Mouse (Mus musculus): ENCODE results near the gene Bloc1s4. TPM values are rescaled to one million over a fixed set of nuclear protein-coding genes. Genes with fewer than 3 reads are reported as not detected.

The Bloc1s4 gene
- polyA plus RNA-seq, 1 experiment from 2014 or later: 24.5 TPM

DNA sequence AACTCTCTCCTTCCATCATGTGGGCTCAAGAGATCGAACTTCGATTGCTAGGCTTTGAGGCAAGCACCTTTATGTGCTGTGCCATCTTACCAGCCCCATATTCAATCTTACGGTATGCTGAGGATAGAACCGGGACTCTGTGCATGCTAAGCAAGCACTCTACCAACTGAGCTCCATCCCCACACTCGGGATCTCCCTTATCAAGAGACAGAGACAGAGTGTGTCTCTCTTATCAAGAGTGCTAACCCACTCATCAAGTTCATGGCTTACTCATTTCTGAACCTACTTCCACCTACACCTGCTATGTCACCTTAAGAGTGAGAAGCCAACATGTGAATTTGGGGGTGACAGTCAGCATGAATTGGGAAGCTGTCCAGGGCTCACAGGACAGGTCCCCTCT lies 28.2 kb downstream of the Bloc1s4 start:
- Histone ChIP-seq H3K9me3 (replicated peaks; ENCODE audit: control insufficient read depth, low read length) (no peaks in the 10 kb centered on the region), H3K4me3 (ENCODE audit: low read depth, low read length) (no peak overlapping the region), H3K4me1 (ENCODE audit: control insufficient read depth, insufficient read depth, low read length) (no peaks in the 10 kb centered on the region), H3K27ac (replicated peaks; ENCODE audit: low read depth, low read length) (no peak overlapping the region), H3K9ac (replicated peaks; ENCODE audit: low read length) (no peak overlapping the region), H3K4me2 (ENCODE audit: low read depth, low read length) (no peak overlapping the region), H3K27me3 (ENCODE audit: control insufficient read depth, insufficient read depth, low read length) (no peaks in the 10 kb centered on the region), H3K36me3 (replicated peaks; ENCODE audit: control insufficient read depth, insufficient read depth, low read depth, low read length) (no peaks in the 10 kb centered on the region)
- 86% methylated on average over 5 of the region's 5 CpGs for WGBS
- DNase-seq (ENCODE audit: low spot score) (no peak), ATAC-seq (replicated peaks; ENCODE audit: insufficient number of reproducible peaks, low FRiP score, low TSS enrichment, low read depth) (no peak)

DNA sequence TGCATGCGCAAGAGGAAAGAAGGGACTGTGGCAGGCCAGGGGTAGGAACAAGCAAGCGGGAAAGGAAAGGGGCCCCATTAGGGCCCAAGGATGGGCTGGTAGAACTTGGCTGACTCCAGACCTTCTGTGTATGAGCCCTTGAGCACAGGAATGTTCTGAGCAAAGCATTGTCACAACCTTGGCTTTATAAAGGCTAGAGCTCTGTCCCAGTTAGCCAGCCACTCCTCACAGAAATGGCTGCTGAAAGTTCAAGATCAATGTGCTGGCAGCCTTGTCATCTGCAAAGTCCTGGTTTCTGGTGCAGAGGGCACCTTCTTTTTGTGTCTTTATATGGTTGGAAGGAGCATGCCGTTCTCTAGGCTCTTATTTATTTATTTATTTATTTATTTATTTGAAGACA lies 28.8 kb downstream of the Bloc1s4 start:
- no peak overlapping the region for H3K9ac ChIP-seq (replicated peaks; ENCODE audit: low read length)
- H3K4me2 ChIP-seq (ENCODE audit: low read depth, low read length): no peak overlapping the region
- H3K36me3 ChIP-seq (replicated peaks; ENCODE audit: control insufficient read depth, insufficient read depth, low read depth, low read length): no peaks in the 10 kb centered on the region
- DNase-seq (ENCODE audit: low spot score) (no peak), ATAC-seq (replicated peaks; ENCODE audit: insufficient number of reproducible peaks, low FRiP score, low TSS enrichment, low read depth) (no peak)
- H3K4me3 ChIP-seq (ENCODE audit: low read depth, low read length): no peak overlapping the region
- no peaks in the 10 kb centered on the region for H3K27me3 ChIP-seq (ENCODE audit: control insufficient read depth, insufficient read depth, low read length)
- no peaks in the 10 kb centered on the region for H3K4me1 ChIP-seq (ENCODE audit: control insufficient read depth, insufficient read depth, low read length)
- 87% methylated on average over 3 of the region's 3 CpGs for WGBS
- no peaks in the 10 kb centered on the region for H3K9me3 ChIP-seq (replicated peaks; ENCODE audit: control insufficient read depth, low read length)
- no peak overlapping the region for H3K27ac ChIP-seq (replicated peaks; ENCODE audit: low read depth, low read length)

DNA sequence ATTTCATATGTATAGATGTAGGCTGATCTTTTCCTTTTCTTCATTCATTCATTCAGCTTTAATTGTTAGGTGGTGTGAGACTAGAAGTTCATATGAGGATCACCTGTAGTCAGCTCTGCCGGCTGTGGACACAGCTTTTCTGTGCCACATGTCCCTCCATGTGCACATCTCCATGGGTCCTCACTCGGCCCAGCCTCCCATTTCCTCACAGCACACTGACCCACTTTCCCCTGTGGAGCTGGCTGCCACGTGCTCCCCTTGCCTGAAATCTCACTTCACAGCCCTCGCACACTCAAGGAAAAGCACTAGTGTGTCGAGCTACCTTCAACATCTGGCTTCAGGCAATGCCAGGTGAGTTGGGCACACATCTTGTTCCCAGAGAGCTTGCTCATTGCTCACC lies 29.3 kb downstream of the Bloc1s4 start:
- H3K27me3 ChIP-seq (ENCODE audit: control insufficient read depth, insufficient read depth, low read length): no peaks in the 10 kb centered on the region
- no peaks in the 10 kb centered on the region for H3K36me3 ChIP-seq (replicated peaks; ENCODE audit: control insufficient read depth, insufficient read depth, low read depth, low read length)
- H3K9ac ChIP-seq (replicated peaks; ENCODE audit: low read length): no peak overlapping the region
- no peak overlapping the region for H3K4me2 ChIP-seq (ENCODE audit: low read depth, low read length)
- 78% methylated on average over 5 of the region's 5 CpGs for WGBS
- no peak overlapping the region for H3K4me3 ChIP-seq (ENCODE audit: low read depth, low read length)
- H3K9me3 ChIP-seq (replicated peaks; ENCODE audit: control insufficient read depth, low read length): no peaks in the 10 kb centered on the region
- H3K4me1 ChIP-seq (ENCODE audit: control insufficient read depth, insufficient read depth, low read length): no peaks in the 10 kb centered on the region
- DNase-seq (ENCODE audit: low spot score): no peak
- no peak for ATAC-seq (replicated peaks; ENCODE audit: insufficient number of reproducible peaks, low FRiP score, low TSS enrichment, low read depth)
- H3K27ac ChIP-seq (replicated peaks; ENCODE audit: low read depth, low read length): no peak overlapping the region

DNA sequence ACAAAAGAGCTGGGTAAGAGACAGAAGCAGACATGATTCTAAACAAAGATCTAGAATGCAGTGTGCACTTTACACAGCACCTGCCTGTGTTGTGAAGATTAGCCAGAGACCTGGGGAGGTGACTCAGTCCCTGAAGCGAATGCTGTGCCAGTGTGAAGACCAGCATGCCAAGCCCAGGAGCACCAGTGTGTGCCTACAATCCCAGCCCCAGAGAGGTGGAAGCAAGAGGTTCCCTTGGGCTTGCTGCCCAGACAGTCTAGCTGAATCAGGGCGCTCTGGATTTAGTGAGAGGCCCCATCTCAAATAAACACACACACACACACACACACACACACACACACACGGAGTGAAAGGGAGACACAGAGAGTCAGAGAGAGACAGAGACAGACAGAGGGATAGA lies 30.6 kb downstream of the Bloc1s4 start:
- H3K36me3 ChIP-seq (replicated peaks; ENCODE audit: control insufficient read depth, insufficient read depth, low read depth, low read length): no peaks in the 10 kb centered on the region
- H3K9me3 ChIP-seq (replicated peaks; ENCODE audit: control insufficient read depth, low read length): no peaks in the 10 kb centered on the region
- H3K27ac ChIP-seq (replicated peaks; ENCODE audit: low read depth, low read length): no peak overlapping the region
- no peaks in the 10 kb centered on the region for H3K4me1 ChIP-seq (ENCODE audit: control insufficient read depth, insufficient read depth, low read length)
- H3K4me3 ChIP-seq (ENCODE audit: low read depth, low read length): no peak overlapping the region
- WGBS: 79% methylated on average over 3 of the region's 3 CpGs
- ATAC-seq (replicated peaks; ENCODE audit: insufficient number of reproducible peaks, low FRiP score, low TSS enrichment, low read depth) (no peak), DNase-seq (ENCODE audit: low spot score) (no peak)
- H3K27me3 ChIP-seq (ENCODE audit: control insufficient read depth, insufficient read depth, low read length): no peaks in the 10 kb centered on the region
- H3K4me2 ChIP-seq (ENCODE audit: low read depth, low read length): no peak overlapping the region
- no peak overlapping the region for H3K9ac ChIP-seq (replicated peaks; ENCODE audit: low read length)

DNA sequence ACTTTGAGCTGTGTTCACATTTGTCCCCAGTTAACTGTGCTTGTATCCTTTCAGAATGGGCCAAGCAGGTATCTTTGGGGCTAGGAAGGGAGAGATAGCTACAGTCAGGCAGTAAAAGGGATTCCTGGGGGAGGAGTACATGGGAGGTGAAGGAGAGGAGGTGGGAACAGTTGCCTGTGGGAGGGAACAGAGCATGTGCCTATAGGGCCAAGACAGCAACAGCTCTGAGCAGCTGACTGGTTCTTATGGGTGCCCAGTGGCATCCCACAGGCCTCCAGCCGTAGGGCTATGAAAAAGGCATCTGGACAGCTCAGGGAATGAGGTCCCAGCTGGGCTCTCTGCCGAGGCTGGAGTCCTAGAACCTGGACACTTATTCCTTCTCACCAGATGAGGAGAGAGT lies 31.6 kb downstream of the Bloc1s4 start:
- Histone ChIP-seq H3K4me3 (ENCODE audit: low read depth, low read length) (no peak overlapping the region), H3K9me3 (replicated peaks; ENCODE audit: control insufficient read depth, low read length) (no peaks in the 10 kb centered on the region), H3K9ac (replicated peaks; ENCODE audit: low read length) (no peak overlapping the region), H3K4me2 (ENCODE audit: low read depth, low read length) (no peak overlapping the region), H3K27ac (replicated peaks; ENCODE audit: low read depth, low read length) (no peak overlapping the region), H3K36me3 (replicated peaks; ENCODE audit: control insufficient read depth, insufficient read depth, low read depth, low read length) (no peaks in the 10 kb centered on the region), H3K4me1 (ENCODE audit: control insufficient read depth, insufficient read depth, low read length) (no peaks in the 10 kb centered on the region), H3K27me3 (ENCODE audit: control insufficient read depth, insufficient read depth, low read length) (no peaks in the 10 kb centered on the region)
- WGBS: 62% methylated on average over 2 of the region's 2 CpGs
- no peak for ATAC-seq (replicated peaks; ENCODE audit: insufficient number of reproducible peaks, low FRiP score, low TSS enrichment, low read depth)
- DNase-seq (ENCODE audit: low spot score): no peak

DNA sequence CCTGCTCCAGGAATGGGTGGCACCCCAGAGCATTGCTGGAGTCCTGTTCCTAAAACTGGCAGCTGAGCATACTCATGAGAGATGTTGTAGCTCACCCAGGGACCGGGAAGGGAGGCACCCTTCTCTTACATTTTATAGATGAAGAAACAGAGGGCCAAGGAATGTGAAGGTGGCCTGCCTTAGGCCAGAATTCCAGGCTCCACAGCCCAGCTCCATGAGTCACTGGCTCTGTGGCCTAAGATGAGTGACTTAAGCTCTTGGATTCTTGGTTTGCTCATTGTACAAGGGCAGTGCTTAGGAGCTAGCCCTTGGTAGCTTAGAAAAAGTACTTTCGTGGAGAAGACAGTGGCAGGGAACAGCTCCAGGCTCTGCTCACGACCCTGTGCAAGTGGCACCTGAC lies 33.6 kb downstream of the Bloc1s4 start:
- H3K4me3 ChIP-seq (ENCODE audit: low read depth, low read length): no peak overlapping the region
- no peaks in the 10 kb centered on the region for H3K9me3 ChIP-seq (replicated peaks; ENCODE audit: control insufficient read depth, low read length)
- no peaks in the 10 kb centered on the region for H3K27me3 ChIP-seq (ENCODE audit: control insufficient read depth, insufficient read depth, low read length)
- ATAC-seq (replicated peaks; ENCODE audit: insufficient number of reproducible peaks, low FRiP score, low TSS enrichment, low read depth): no peak
- H3K4me2 ChIP-seq (ENCODE audit: low read depth, low read length): no peak overlapping the region
- H3K36me3 ChIP-seq (replicated peaks; ENCODE audit: control insufficient read depth, insufficient read depth, low read depth, low read length): no peaks in the 10 kb centered on the region
- H3K27ac ChIP-seq (replicated peaks; ENCODE audit: low read depth, low read length): no peak overlapping the region
- no peaks in the 10 kb centered on the region for H3K4me1 ChIP-seq (ENCODE audit: control insufficient read depth, insufficient read depth, low read length)
- H3K9ac ChIP-seq (replicated peaks; ENCODE audit: low read length): no peak overlapping the region
- WGBS: 63% methylated on average over 3 of the region's 3 CpGs
- no peak for DNase-seq (ENCODE audit: low spot score)

DNA sequence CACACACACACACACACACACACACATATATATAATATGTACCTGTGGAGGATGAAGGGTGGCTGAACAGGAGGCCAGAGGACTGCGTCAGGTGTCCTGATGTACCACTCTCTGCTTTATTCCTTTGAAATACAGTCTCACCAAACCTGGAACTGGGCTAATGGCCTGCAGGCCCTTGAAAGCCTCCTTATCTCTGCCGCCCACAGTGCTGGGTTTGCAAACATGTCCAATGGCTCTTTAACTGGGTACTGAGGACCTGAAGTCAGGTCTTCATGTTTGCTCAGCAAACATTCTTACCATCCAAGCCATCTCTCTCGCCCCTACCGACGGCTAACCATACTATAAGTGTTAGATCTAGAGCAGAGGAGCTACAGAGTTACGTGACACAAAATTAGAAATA lies 34.8 kb downstream of the Bloc1s4 start:
- no peak for ATAC-seq (replicated peaks; ENCODE audit: insufficient number of reproducible peaks, low FRiP score, low TSS enrichment, low read depth)
- Histone ChIP-seq H3K27ac (replicated peaks; ENCODE audit: low read depth, low read length) (no peak overlapping the region), H3K27me3 (ENCODE audit: control insufficient read depth, insufficient read depth, low read length) (no peaks in the 10 kb centered on the region), H3K9ac (replicated peaks; ENCODE audit: low read length) (no peak overlapping the region), H3K4me1 (ENCODE audit: control insufficient read depth, insufficient read depth, low read length) (no peaks in the 10 kb centered on the region), H3K4me2 (ENCODE audit: low read depth, low read length) (no peak overlapping the region), H3K9me3 (replicated peaks; ENCODE audit: control insufficient read depth, low read length) (no peaks in the 10 kb centered on the region), H3K36me3 (replicated peaks; ENCODE audit: control insufficient read depth, insufficient read depth, low read depth, low read length) (no peaks in the 10 kb centered on the region), H3K4me3 (ENCODE audit: low read depth, low read length) (no peak overlapping the region)
- 80% methylated on average over 6 of the region's 6 CpGs for WGBS
- no peak for DNase-seq (ENCODE audit: low spot score)

DNA sequence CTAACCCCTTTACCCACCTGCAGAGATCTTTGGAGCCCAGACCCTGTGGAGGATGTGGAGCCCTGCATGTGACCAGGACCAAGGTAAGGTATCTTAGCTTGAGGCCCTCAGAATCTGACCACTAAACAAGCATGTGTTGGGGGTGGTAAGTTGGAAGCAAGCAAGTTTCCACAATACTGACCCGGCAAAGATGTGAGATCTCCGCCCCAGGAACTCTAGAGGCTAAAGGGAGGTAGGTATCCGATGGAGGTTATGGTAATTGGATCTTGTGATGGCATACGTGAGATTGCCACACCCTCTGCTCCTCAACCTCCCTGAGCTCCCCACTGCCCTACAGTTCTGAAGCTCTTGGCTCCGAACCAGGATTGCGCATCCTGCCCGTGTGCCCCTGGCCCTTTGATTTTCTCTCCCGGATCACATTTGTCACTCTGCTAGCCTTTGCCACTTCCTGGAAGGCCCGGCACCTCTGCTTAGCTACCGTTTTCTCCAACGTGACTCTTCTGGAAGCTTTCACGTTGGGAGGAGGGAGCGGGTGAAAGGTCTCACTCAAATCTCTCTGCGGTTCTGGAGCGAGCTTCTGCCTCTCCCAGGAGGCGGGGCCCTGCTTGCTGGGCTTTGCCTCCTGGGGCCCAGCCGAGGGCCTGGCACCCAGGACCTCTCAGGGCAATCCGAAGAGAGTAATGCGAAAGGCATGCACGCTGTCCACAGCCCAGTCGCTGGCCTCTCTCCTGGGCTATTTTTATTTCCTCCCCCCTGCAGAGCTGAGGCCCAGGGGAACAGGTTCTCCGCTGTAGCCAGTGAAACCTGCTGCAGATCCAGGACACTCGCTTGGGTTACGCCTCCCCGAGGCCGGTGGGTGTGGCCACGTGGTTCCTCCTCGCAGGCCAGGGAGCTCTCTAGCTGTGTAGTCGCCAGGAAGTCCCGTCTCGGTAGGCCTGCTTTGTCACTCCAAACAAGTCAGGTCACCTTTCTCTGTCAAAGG lies 35.6 kb downstream of the Bloc1s4 start:
- DNase-seq (ENCODE audit: low spot score): peak; percentile 69
- Histone ChIP-seq H3K27me3 (ENCODE audit: control insufficient read depth, insufficient read depth, low read length) (no peaks in the 10 kb centered on the region), H3K4me1 (ENCODE audit: control insufficient read depth, insufficient read depth, low read length) (no peaks in the 10 kb centered on the region), H3K36me3 (replicated peaks; ENCODE audit: control insufficient read depth, insufficient read depth, low read depth, low read length) (no peaks in the 10 kb centered on the region), H3K27ac (replicated peaks; ENCODE audit: low read depth, low read length) (no peak overlapping the region), H3K4me2 (ENCODE audit: low read depth, low read length) (peak overlapping the region; percentile 65), H3K4me3 (ENCODE audit: low read depth, low read length) (peak overlapping the region; percentile 21), H3K9ac (replicated peaks; ENCODE audit: low read length) (peak overlapping the region; percentile 37), H3K9me3 (replicated peaks; ENCODE audit: control insufficient read depth, low read length) (no peaks in the 10 kb centered on the region)
- ATAC-seq (replicated peaks; ENCODE audit: insufficient number of reproducible peaks, low FRiP score, low TSS enrichment, low read depth): peak; percentile 64; the same call in 1 of the 2 replicates
- 4% methylated on average over 31 of the region's 31 CpGs for WGBS

All from embryonic facial prominence, embryonic 11.5 days (tissue).